Mouse (Mus musculus) layer of hippocampus, adult 8-10 months (tissue): ENCODE measurements around the gene Gimap3. TPM values are rescaled to one million over a fixed set of nuclear protein-coding genes. Genes with fewer than 3 reads are reported as not detected.

Experiments
- DNase-seq, 2 experiments: peaks; one replicate each; pipeline ENCODE4 v3.0.0; 2022; ENCODE audit warnings: low spot score in 2 of 2
- total RNA-seq, 4 experiments: library from RNA; stranded (reverse); gene quantifications; 2 replicates each; pipeline ENCODE4 v1.2.4; 2022

The Gimap3 gene
- total RNA-seq, 4 experiments from 2014 or later: not detected

GRCm38 (mm10) chr6:48742422-48743351 is 28.0 kb downstream of the Gimap3 start:
- no peak for DNase-seq

- no peak for DNase-seq
Observed at GRCm38 (mm10) chr6:48741711-48742206, 28.9 kb downstream of the Gimap3 start.

DNA sequence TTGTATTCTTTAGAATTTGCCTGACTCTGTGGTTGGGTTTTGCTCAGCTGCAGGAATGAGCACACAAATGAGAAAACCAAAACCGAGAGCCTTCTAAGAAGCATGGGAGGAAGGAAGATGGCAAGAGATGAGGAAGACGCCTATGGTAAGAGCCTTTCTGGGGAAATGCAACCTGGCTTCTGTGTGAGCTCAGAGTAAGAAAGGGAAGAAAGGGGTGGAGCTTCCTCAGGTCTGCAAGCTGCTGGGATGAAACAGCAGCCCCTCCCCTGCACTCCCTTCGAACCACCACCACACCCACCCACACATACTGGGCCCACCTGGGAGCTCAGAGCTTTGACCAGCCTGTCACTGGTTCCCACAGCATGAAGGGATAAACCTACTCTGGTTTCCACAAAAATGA is 29.4 kb downstream of the Gimap3 start:
- no peak for DNase-seq

- DNase-seq: no peak
Observed at GRCm38 (mm10) chr6:48740501-48741169, 30.0 kb downstream of the Gimap3 start.

DNA sequence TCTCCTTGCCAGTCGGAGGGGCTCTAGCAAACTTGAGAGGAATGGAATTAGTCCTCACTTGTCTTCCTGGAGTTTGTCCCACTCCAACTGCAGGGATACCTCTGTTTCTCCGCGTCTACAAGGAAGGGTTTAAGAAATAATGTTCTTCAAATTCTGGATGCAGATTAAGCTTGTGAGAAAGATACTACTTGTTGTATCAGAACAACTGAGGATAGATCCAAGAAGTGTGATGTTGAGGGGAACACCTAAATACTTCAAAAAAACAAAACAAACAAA is 30.9 kb downstream of the Gimap3 start:
- no peak for DNase-seq

DNA sequence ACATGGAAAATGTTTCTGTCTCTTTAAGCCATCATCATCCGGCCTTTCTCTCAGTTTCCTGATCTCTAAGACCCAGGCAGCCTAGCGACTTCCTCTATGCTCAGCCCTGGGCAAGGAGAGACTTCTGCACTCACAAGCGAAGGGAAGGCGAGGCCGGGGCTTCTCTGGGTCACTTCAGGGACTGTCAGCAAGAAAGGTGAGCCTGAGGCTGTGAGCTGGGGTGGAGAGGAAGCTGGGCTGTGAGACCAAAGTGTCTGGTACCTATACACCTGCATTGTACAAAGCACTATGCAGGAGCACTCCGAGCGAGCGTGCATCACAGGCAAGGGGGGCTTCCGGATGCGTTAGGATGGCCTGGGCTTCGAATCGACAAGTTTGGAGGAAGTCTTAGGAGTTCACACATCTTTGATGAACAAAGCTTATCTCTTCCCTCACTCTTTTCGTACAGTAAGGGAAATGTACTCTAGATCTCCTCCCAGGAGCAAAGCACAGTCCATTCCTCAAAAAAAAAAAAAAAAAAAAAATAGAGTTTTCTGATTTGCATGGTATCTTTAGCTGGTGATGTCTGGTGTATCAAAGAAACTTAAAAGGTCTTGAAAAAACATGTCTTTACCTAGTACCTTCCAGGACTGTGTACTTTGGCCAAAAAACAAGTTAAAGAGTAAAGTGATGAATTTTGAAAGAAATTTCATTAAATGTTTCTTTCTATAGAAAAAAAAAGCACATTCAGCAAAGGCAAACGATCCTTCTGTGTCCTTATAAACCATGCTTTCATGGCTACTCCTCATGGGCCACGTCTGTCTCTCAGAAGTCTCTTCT is 31.5 kb downstream of the Gimap3 start, which contains the start of gene Gimap1:
Gimap1 (plus strand) TSS at position 94 of the 819 bp plus-strand sequence.
- no peak for DNase-seq

GRCm38 (mm10) chr6:48737688-48738087 is 33.0 kb downstream of the Gimap3 start:
- no peak for DNase-seq

- DNase-seq: no peak
Observed at GRCm38 (mm10) chr6:48737053-48737452, 33.6 kb downstream of the Gimap3 start.

DNA sequence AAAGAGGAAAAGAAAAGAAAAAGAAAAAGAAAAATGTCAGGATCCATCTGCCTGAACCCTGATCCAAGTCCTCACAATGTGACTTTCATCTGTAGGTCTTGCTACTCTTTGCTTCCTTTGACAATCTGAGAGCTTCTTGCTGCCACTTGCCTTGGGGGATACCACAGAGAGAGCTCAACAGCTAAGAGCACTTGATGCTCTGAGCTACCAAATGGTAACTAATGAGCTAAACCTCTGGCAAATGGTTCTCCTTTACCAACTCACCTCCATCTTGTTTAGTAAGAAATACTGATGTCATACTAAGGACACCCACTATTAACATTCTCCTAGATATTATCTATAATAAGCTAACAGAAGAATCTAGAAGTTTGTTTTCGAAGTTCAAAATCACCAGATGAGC is 37.0 kb downstream of the Gimap3 start:
- no peak for DNase-seq

- DNase-seq: no peak
Observed at GRCm38 (mm10) chr6:48732864-48733304, 37.8 kb downstream of the Gimap3 start.

- no peak for DNase-seq
Observed at GRCm38 (mm10) chr6:48727761-48728160, 42.9 kb downstream of the Gimap3 start.

- peak in 1 of 2 experiments; percentile 8 for DNase-seq
Observed at GRCm38 (mm10) chr6:48725476-48725875, 45.2 kb downstream of the Gimap3 start.

GRCm38 (mm10) chr6:48723468-48723867 is 47.2 kb downstream of the Gimap3 start:
- no peak for DNase-seq

DNA sequence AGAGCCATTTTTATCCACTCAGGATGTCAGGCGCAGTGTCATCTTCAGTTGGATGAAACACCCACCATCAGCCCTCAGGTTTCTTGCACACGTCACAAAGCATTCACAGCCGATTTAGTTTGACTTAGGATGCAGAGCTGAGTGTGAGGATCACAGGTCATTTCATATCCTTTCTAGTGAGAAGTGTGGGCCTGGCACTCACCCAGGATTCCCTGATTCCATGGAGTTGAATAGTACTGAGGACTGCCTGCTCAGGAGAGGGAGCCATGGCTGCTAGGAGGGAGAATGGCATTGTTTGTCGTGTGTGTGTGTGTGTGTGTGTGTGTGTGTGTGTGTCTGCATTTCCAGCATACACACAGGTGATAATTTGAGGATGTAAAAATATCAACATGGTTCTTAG is 50.3 kb downstream of the Gimap3 start:
- DNase-seq: no peak

DNA sequence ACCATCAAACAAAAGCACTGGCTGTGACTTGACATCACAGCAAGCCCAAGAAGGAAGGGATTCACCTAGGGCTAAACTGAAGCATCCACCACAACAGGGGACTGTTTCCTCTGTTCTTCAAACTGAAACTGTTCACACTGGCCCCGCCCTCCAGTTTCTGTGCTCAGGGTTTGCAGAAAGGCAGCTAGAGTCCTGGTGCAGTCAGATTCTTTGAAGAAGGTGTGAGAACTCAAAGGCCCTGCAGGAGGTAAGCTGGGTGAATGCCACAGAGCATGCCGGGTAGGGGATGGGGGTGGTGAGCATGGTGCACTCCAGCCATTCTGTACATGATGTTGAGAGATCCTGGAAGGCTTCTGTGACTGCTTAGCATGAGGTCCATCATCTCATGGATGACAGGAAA is 52.2 kb downstream of the Gimap3 start, which contains the start of the genes Gm28053 and Gimap7:
Gm28053 (plus strand) TSS at position 153 of the 400 bp plus-strand sequence.
Gimap7 (plus strand) TSS at position 167 of the 400 bp plus-strand sequence.
- no peak for DNase-seq

Other genes with a start within 250 kb of the Gimap3 start
- gene Atp6v0e2, start 233.2 kb downstream of the Gimap3 start, total RNA-seq: 100 to 1,000 TPM; 402 to 444 (median 420) TPM
- 10 to 100 TPM; 33.0 to 38.0 (median 35.2) TPM for gene Lrrc61, start 216.1 kb downstream of the Gimap3 start, total RNA-seq
- 10 to 100 TPM; 16.6 to 32.1 (median 21.9) TPM for gene Rarres2, start 198.1 kb downstream of the Gimap3 start, total RNA-seq
- gene Gm45021, start 181.2 kb downstream of the Gimap3 start, total RNA-seq: not detected
- gene Repin1, start 177.0 kb downstream of the Gimap3 start, total RNA-seq: 10 to 100 TPM; 46.3 to 57.9 (median 53.6) TPM
- 10 to 100 TPM in 1 of 4 experiments, 1 to 10 TPM in 1, not detected in 2; 1.2 to 10.6 TPM for gene Gm44965, start 176.9 kb downstream of the Gimap3 start, total RNA-seq
- gene Zfp775, start 168.8 kb downstream of the Gimap3 start, total RNA-seq: 10 to 100 TPM in 1 of 4 experiments, 1 to 10 TPM in 3; 7.7 to 10.6 (median 9.1) TPM
- 10 to 100 TPM; 11.8 to 14.8 (median 13.2) TPM for gene AI854703, start 144.1 kb downstream of the Gimap3 start, total RNA-seq
- 1 to 10 TPM in 1 of 4 experiments, under 1 TPM in 3; 0.56 to 1.1 (median 0.89) TPM for gene Gimap8, start 123.6 kb downstream of the Gimap3 start, total RNA-seq
- under 1 TPM; 0.35 to 0.54 (median 0.41) TPM for gene Gimap9, start 94.7 kb downstream of the Gimap3 start, total RNA-seq
- gene Gimap4, start 86.3 kb downstream of the Gimap3 start, total RNA-seq: under 1 TPM in 2 of 4 experiments, not detected in 2; 0.31 to 0.48 TPM
- gene Gimap6, start 62.6 kb downstream of the Gimap3 start, total RNA-seq: 1 to 10 TPM; 3.7 to 4.5 (median 4.2) TPM
- 1 to 10 TPM in 2 of 4 experiments, not detected in 2; 1.5 to 3.0 TPM for gene Gm28053, start 52.2 kb downstream of the Gimap3 start, total RNA-seq
- not detected for gene Gimap7, start 52.2 kb downstream of the Gimap3 start, total RNA-seq
- gene Gimap1, start 31.8 kb downstream of the Gimap3 start, total RNA-seq: 1 to 10 TPM in 3 of 4 experiments, under 1 TPM in 1; 0.85 to 2.5 (median 1.6) TPM
- gene Gimap5, start 24.7 kb downstream of the Gimap3 start, total RNA-seq: 1 to 10 TPM in 1 of 4 experiments, under 1 TPM in 3; 0.47 to 1.7 (median 0.74) TPM
- gene Tmem176a, start 70.1 kb upstream of the Gimap3 start, total RNA-seq: 100 to 1,000 TPM in 1 of 4 experiments, 10 to 100 TPM in 3; 24.6 to 105 (median 49.3) TPM
- 100 to 1,000 TPM in 2 of 4 experiments, 10 to 100 TPM in 2; 55.0 to 137 (median 83.8) TPM for gene Tmem176b, start 70.6 kb upstream of the Gimap3 start, total RNA-seq
- gene Aoc1, start 102.0 kb upstream of the Gimap3 start, total RNA-seq: not detected
- gene 1600015I10Rik, start 159.0 kb upstream of the Gimap3 start, total RNA-seq: not detected
- gene Doxl2, start 204.1 kb upstream of the Gimap3 start, total RNA-seq: not detected
- not detected for gene Svs1, start 216.0 kb upstream of the Gimap3 start, total RNA-seq